Mouse (Mus musculus) CD4-positive naive resting alpha-beta T cell, adult 57 days (primary cell): ENCODE measurements around the gene Olfr30. TPM values are rescaled to one million over a fixed set of nuclear protein-coding genes. Genes with fewer than 3 reads are reported as not detected.

Experiments
- total RNA-seq: library from RNA; stranded (reverse); gene quantifications from one replicate; pipeline ENCODE4 v1.2.4, GENCODE M21; 2023

Olfr30 gene
- not detected for total RNA-seq

GRCm38 (mm10) chr11:58462170-58462569 is at the start of gene Olfr30:
TSS of gene Olfr30 (minus strand) at chr11:58462270.

GRCm38 (mm10) chr11:58502472-58502871 is 40.4 kb upstream of the Olfr30 start, which contains the start of gene Olfr331:
TSS of gene Olfr331 (minus strand) at chr11:58502572.

GRCm38 (mm10) chr11:58492455-58492854 is 30.4 kb upstream of the Olfr30 start, which contains the start of gene Olfr332:
TSS of gene Olfr332 (minus strand) at chr11:58492555.

GRCm38 (mm10) chr11:58452759-58453158 is 9.3 kb downstream of the Olfr30 start, which contains the start of gene Lypd9:
TSS of gene Lypd9 (minus strand) at chr11:58452923.

GRCm38 (mm10) chr11:58432259-58432658 is 29.8 kb downstream of the Olfr30 start, which contains the start of gene Gm12253:
TSS of gene Gm12253 (plus strand) at chr11:58432559.

GRCm38 (mm10) chr11:58420815-58421214 is 41.3 kb downstream of the Olfr30 start, which contains the start of gene 1810065E05Rik:
TSS of gene 1810065E05Rik (plus strand) at chr11:58421111.

Other genes with a start within 250 kb of the Olfr30 start
- not detected for gene 4930438A08Rik, start 187.5 kb downstream of the Olfr30 start, total RNA-seq
- 33.3 TPM for gene Zfp692, start 155.2 kb downstream of the Olfr30 start, total RNA-seq
- 40.5 TPM for gene Zfp672, start 131.9 kb downstream of the Olfr30 start, total RNA-seq
- 21.3 TPM for gene Sh3bp5l, start 131.5 kb downstream of the Olfr30 start, total RNA-seq
- not detected for gene Lypd8, start 83.2 kb downstream of the Olfr30 start, total RNA-seq
- gene 1810065E05Rik, start 41.2 kb downstream of the Olfr30 start, total RNA-seq = not detected
- not detected for gene Gm12253, start 29.7 kb downstream of the Olfr30 start, total RNA-seq
- not detected for gene Lypd9, start 9.3 kb downstream of the Olfr30 start, total RNA-seq
- not detected for gene Olfr332, start 30.3 kb upstream of the Olfr30 start, total RNA-seq
- not detected for gene Olfr331, start 40.3 kb upstream of the Olfr30 start, total RNA-seq
- gene Olfr330, start 72.6 kb upstream of the Olfr30 start, total RNA-seq = not detected
- gene Olfr329-ps, start 84.2 kb upstream of the Olfr30 start, total RNA-seq = not detected
- 0.53 TPM for gene Olfr328, start 93.4 kb upstream of the Olfr30 start, total RNA-seq
- gene Olfr224, start 108.3 kb upstream of the Olfr30 start, total RNA-seq = not detected
- gene Olfr325, start 115.5 kb upstream of the Olfr30 start, total RNA-seq = not detected
- not detected for gene Olfr324, start 132.8 kb upstream of the Olfr30 start, total RNA-seq
- gene 2210407C18Rik, start 153.8 kb upstream of the Olfr30 start, total RNA-seq = not detected
- not detected for gene Olfr323, start 168.2 kb upstream of the Olfr30 start, total RNA-seq
- gene Trim58, start 178.2 kb upstream of the Olfr30 start, total RNA-seq = not detected
- gene Olfr322, start 196.5 kb upstream of the Olfr30 start, total RNA-seq = not detected
- not detected for gene Olfr320, start 218.8 kb upstream of the Olfr30 start, total RNA-seq
- gene Olfr319, start 236.9 kb upstream of the Olfr30 start, total RNA-seq = not detected